Mouse (Mus musculus) thymus, adult 2 months (tissue): ENCODE measurements around the gene Sobp.

Experiments used
- CTCF ChIP-seq: fragments of 200-500 bp; IDR thresholded peaks from 2 replicates; pipeline ENCODE4 v1.5.1; 2012; ENCODE audit warnings: mild to moderate bottlenecking, control low read depth, low read length, moderate library complexity, borderline replicate concordance; ENCODE audit not compliant: control insufficient read depth, poor library complexity, insufficient read depth; ENCODE audit errors: extremely low read depth
- POLR2A ChIP-seq: fragments of 200-500 bp; IDR thresholded peaks from 2 replicates; pipeline ENCODE4 v1.6.1; 2012; ENCODE audit warnings: mild to moderate bottlenecking, low read length, control low read depth, moderate library complexity; ENCODE audit not compliant: control insufficient read depth, poor library complexity, insufficient read depth; ENCODE audit errors: extremely low read depth

- TF ChIP-seq CTCF (no peak), POLR2A (no peak)
These were observed 137.5 kb downstream of the Sobp start for GRCm38 (mm10) chr10:43036646-43037454.
